Mouse (Mus musculus): ENCODE data around the gene Agtpbp1.

DNA sequence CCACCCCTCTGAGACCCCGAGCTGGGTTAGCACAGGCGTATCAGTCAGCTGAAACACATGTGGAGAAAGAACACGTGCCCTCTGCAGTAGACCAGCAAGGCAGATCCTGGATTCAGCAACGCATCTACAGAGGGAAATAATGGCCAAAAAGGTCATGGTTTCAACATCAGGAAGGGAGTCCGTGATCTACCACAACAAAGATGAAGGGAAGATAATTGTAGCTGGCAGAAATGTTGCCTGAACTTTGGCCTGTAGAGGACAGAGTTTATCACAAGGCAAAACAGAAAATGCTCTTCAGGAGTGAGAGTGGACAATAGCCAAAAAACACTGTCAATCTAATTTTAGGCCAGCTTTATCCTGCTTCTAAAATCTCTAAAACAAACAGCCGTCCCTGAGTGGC, 177.8 kb downstream of the Agtpbp1 start:
- TF ChIP-seq CTCF (IDR thresholded peaks at IDR 0.05; ENCODE audit: borderline replicate concordance, control insufficient read depth, extremely low read depth, insufficient read depth, low read length, poor library complexity) = no peak
- no peak for TF ChIP-seq POLR2A (IDR thresholded peaks at IDR 0.05; ENCODE audit: control insufficient read depth, extremely low read depth, insufficient read depth, low read length, poor library complexity)
